Mouse (Mus musculus) bone marrow macrophage, adult 2 months (primary cell): ENCODE measurements at regions not wholly inside any gene's neighbourhood (a gene's known extent, or its start where the extent isn't known, plus 50 kb on each side); places are given as distances from the start of the nearest gene placed in this dataset.

Experiments used
- CTCF ChIP-seq: IDR thresholded peaks from 2 replicates; pipeline ENCODE4 v1.5.1; 2012; ENCODE audit warnings: low read depth, mild to moderate bottlenecking, low read length, moderate library complexity
- POLR2A ChIP-seq: IDR thresholded peaks from 2 replicates; pipeline ENCODE4 v1.6.1; 2012; ENCODE audit warnings: mild to moderate bottlenecking, low read depth, low read length, borderline replicate concordance

DNA sequence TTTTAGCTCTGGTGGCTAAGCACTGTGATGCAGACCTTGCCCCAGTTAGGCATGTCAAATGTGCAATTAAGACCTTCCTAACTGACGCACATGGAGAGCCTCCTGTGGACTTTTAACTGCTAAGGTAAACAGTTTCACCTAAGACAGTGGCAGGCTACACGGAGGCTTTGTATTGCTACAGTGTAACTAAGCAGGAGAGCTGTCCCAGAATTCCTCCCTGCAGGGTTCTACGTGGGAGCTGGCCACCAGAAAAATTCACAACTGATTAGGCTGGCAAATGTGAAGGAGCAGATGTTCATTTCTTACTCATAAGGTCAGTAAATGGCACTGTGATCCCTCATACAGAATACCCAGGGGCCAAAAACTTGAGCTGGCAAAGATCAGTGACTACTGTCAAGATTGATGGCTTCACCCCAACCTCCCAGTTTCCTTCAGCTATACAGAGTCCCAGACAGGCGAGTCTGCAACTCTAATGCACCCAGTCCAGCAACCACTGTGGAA, 165.5 kb upstream of the Ift57 start:
- TF ChIP-seq POLR2A (no peak), CTCF (no peak)
